Mouse (Mus musculus): ENCODE results near the gene Ikbke.

DNA sequence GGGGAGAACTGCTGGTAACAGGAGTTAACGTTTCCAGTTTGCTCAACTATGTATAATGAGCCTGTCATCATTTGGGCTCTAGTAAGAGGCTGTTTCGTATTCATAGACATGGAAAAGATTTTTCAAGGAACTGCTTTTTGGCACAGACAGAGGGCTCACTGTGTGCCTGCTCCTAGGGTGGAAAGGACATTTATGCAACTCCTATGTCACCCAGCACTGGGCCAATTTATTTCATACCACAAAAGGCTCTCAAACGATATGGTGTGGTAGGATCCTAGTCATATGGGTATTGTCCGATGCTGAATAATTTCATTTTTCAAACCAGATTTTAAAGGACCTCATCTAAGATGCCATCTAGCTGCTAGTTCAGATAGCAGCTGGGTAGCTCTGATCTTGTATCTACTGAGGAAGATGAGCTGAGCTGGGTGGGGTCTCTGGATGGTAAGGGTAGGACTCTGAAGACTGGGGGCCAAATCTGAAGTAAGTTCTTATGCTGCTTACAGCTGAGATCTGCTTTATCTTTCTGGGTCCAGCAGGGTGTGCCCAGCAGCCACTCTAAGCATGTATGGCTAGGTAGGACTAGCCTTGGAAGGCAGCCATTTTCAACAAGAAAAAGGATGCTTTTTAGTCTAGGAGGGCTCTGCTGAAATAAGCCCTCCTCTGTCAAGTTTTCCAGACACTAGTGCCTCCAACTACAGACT lies 14.0 kb upstream of the Ikbke start:
- TF ChIP-seq CTCF (IDR thresholded peaks at IDR 0.05; ENCODE audit: low read depth, low read length) (no peak), TAL1 (conservative IDR thresholded peaks at IDR 0.05; ENCODE audit: low read depth, low read length) (no peak)
